Mouse (Mus musculus) megakaryocyte, embryonic 14.5 days (primary cell): ENCODE results near the gene BC048679.

Experiments
- FLI1 ChIP-seq: IDR thresholded peaks from 2 replicates; pipeline ENCODE4 v1.6.1; 2012; ENCODE audit warnings: low read length, inconsistent platforms, mixed read lengths
- GATA1 ChIP-seq: IDR thresholded peaks from 3 replicates; pipeline ENCODE4 v1.6.1; 2012; ENCODE audit warnings: mixed read lengths, low read length, inconsistent platforms, borderline replicate concordance

DNA sequence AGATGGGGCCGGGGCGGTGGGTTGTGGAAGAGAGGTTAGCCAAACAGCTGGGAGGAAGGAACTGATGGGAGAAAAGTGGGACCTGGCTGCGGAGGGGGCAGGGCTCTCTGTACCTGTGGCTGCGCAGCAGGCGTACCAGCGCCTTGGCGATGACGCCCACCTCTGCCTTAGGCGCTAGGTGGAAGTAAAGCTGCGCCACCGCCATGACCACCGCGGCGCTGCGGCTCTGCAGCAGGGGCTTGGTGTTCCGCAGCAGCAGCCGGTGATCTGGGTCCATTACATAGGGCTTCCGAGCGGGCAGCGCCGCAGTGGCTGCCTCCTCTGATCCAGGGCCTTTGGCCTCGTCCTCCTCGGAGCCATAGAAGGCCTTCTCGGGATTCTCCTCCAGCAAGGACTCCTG is 21.2 kb downstream of the BC048679 start:
- TF ChIP-seq FLI1 (no peak), GATA1 (no peak)
